Mouse (Mus musculus) C2C12 (cell line): ENCODE measurements around the gene Hist2h2aa2.

Source experiments
- CTCF ChIP-seq: IDR thresholded peaks from one replicate; pipeline ENCODE4 v1.5.1; 2011; ENCODE audit not compliant: control insufficient read depth, insufficient read depth, insufficient read length
- USF1 ChIP-seq: IDR thresholded peaks from one replicate; pipeline ENCODE4 v1.6.1; 2011; ENCODE audit warnings: low read depth, mild to moderate bottlenecking, control low read depth, moderate library complexity

DNA sequence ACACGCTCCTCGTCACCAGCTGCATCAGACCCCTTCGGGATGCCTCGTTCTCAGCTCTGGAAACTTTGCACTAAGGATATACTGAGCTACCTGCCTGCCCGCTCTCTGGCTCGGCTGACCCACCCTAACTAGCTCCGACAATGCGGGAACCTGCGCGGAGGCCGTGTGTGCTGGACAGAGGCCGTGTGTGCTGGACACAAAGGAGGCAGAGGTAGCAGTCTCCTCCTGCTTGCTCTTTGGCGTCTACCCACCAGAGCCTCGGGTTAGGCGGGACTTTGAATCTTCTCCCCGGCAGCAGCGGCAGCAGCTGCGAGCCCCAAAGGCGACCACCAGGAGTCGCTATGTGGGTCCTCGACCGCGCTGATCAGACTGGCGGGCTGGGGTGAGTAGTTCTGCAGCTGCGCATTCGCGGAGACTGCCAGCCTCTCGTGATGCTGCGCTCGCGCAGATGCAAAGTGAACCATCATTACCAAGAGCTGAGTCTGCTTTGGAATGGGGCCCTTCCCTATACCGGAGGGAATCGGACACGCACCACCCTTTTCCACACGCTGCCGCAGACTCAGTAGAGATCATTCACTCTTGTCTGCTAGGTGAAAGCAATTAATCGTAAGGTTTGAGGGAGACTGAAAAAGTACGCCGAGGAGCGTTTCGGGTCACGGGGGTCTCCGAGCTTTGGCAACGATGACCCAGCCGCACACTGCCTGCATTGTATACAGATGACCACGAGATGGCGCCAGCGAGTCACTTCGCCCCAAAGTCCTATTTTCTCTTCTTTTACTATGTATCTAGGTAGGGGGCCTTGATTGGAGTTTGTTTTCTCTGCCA is 37.9 kb upstream of the Hist2h2aa2 start:
- TF ChIP-seq CTCF (peak; percentile 85), USF1 (no peak)
